In genomic region chr2:152223521-152224300, GRCm38 (mm10) we compare ENCODE assay signal across 15 mouse cellular contexts. TPM values are rescaled to one million over a fixed set of nuclear protein-coding genes. Genes with fewer than 3 reads are reported as not detected.
DNase-seq lines count a peak whose midpoint lies in the region; TF ChIP-seq lines count a peak whose summit lies in the region.
"Had no signal": no experiment of that assay in that cellular context is flagged by ENCODE, and none has a peak within 500 bp of the region (broad histone marks: within the 10 kb centered on the region; RNA-seq: fewer than 3 reads in every experiment).

No protein-coding gene starts in this region.

- TF ChIP-seq RAD21 in MEL (IDR thresholded peaks at IDR 0.05; ENCODE audit: low read depth, low read length) = no peak

- no peak for TF ChIP-seq POLR2A in MEL (IDR thresholded peaks at IDR 0.05; ENCODE audit: control insufficient read depth in 1 of 2, insufficient read depth in 1 of 2, low read depth in 1 of 2, low read length in 2 of 2, poor library complexity in 1 of 2)

- WGBS in heart, embryonic 10.5 days = 73% methylated on average over 8 of the region's 8 CpGs

- H3K79me2 ChIP-seq in MEL (ENCODE audit: control insufficient read depth, insufficient read depth, low read length, poor library complexity) = peaks cover 20% of the 10 kb centered on the region

- H3K9ac ChIP-seq in MEL (ENCODE audit: control insufficient read depth, low read depth, low read length, poor library complexity, severe bottlenecking) = no peak overlapping the region

- TF ChIP-seq EP300 in MEL (IDR thresholded peaks at IDR 0.05; ENCODE audit: low read depth in 1 of 2, low read length in 2 of 2) = no peak

- no peaks in the 10 kb centered on the region for H3K9me3 ChIP-seq in heart, embryonic 10.5 days
- H3K9me3 ChIP-seq in MEL (replicated peaks; ENCODE audit: insufficient read depth, low read length) = no peaks in the 10 kb centered on the region

- no peaks in the 10 kb centered on the region for H3K36me3 ChIP-seq in heart, embryonic 10.5 days
- peaks cover 0 to 14% of the 10 kb centered on the region in 2 experiments; a peak in 3 of 4 replicates for H3K36me3 ChIP-seq in MEL (ENCODE audit: control insufficient read depth in 1 of 2, insufficient read depth in 2 of 2, low read length in 2 of 2)

- no peak for TF ChIP-seq CTCF in MEL (IDR thresholded peaks at IDR 0.05 in 2 of 3, conservative IDR thresholded peaks at IDR 0.05 in 1 of 3; ENCODE audit: control insufficient read depth in 1 of 3, insufficient read depth in 1 of 3, low read depth in 2 of 3, low read length in 3 of 3, poor library complexity in 1 of 3, severe bottlenecking in 1 of 3)

- H3K27me3 ChIP-seq in heart, embryonic 10.5 days (ENCODE audit: insufficient read depth, poor library complexity, severe bottlenecking) = no peaks in the 10 kb centered on the region
- no peaks in the 10 kb centered on the region for H3K27me3 ChIP-seq in MEL (ENCODE audit: control insufficient read depth in 1 of 2, insufficient read depth in 2 of 2, low read length in 2 of 2)

- H3K27ac ChIP-seq in heart, embryonic 10.5 days = no peak overlapping the region
- H3K27ac ChIP-seq in MEL (ENCODE audit: control insufficient read depth, low read depth, low read length) = no peak overlapping the region

- H3K4me3 ChIP-seq in heart, embryonic 10.5 days = no peak overlapping the region
- H3K4me3 ChIP-seq in MEL (ENCODE audit: control insufficient read depth in 1 of 2, insufficient read depth in 1 of 2, low read depth in 2 of 2, low read length in 2 of 2) = no peak overlapping the region

- DNase-seq in heart, adult 11 months = peak; percentile 74
- DNase-seq in heart, embryonic 10.5 days (ENCODE audit: low spot score) = no peak
- peak; percentile 76 for DNase-seq in A20 (ENCODE audit: low read depth, low spot score)
- peak; percentile 54 for DNase-seq in MEL (ENCODE audit: low read depth, low spot score)
- peak; percentile 33 for DNase-seq in c-Kit-positive CD71-positive TER-119-negative erythroid progenitor cells, embryonic 14.5 days (ENCODE audit: low read depth)
- no peak for DNase-seq in urinary bladder, postnatal 25 days (ENCODE audit: low spot score)
- DNase-seq in layer of hippocampus, adult 18-20 months (ENCODE audit: low spot score in 2 of 2) = no peak
- no peak for DNase-seq in left cerebral cortex, postnatal 25 days (ENCODE audit: low spot score in 2 of 2)
- DNase-seq: cerebellum, adult 18-20 months; gastrocnemius, postnatal 10 days; heart, postnatal 14 days; kidney, adult 2 months; kidney, postnatal 36 days; lung, adult 2 months; right cerebral cortex, postnatal 25 days had no signal

- H3K4me1 ChIP-seq in heart, embryonic 10.5 days = peaks cover 19% of the 10 kb centered on the region
- peaks cover 2 to 17% of the 10 kb centered on the region in 2 experiments for H3K4me1 ChIP-seq in MEL (ENCODE audit: control insufficient read depth in 1 of 2, insufficient read depth in 2 of 2, low read length in 2 of 2)

- intact Hi-C loops in left cerebral cortex, postnatal 25 days (cut with DNase I) = no loop called here

TF ChIP-seq in MEL, 35 proteins besides CTCF, POLR2A, EP300 and RAD21:
- TF ChIP-seq POLR2AphosphoS5 (IDR thresholded peaks at IDR 0.05; ENCODE audit: borderline replicate concordance, low read depth, low read length) (no peak), MAFK (IDR thresholded peaks at IDR 0.05; ENCODE audit: borderline replicate concordance, low read depth, low read length) (peak; percentile 83), NRF1 (IDR thresholded peaks at IDR 0.05; ENCODE audit: insufficient read depth, low read depth, low read length, poor library complexity, severe bottlenecking) (no peak), JUND (IDR thresholded peaks at IDR 0.05; ENCODE audit: low read depth, low read length) (no peak), KAT2A (conservative IDR thresholded peaks at IDR 0.05; ENCODE audit: low read depth, low read length) (no peak), E2F4 (IDR thresholded peaks at IDR 0.05; ENCODE audit: borderline replicate concordance, low read depth, low read length) (no peak), ZMIZ1 (IDR thresholded peaks at IDR 0.05; ENCODE audit: low read depth, low read length) (no peak), MAZ (IDR thresholded peaks at IDR 0.05; ENCODE audit: low read depth, low read length) (no peak), POLR2AphosphoS2 (IDR thresholded peaks at IDR 0.05; ENCODE audit: low read length) (no peak), MYB (IDR thresholded peaks at IDR 0.05; ENCODE audit: low read depth, low read length) (no peak), SIN3A (IDR thresholded peaks at IDR 0.05; ENCODE audit: low read length) (no peak), ETS1 (IDR thresholded peaks at IDR 0.05; ENCODE audit: low read depth, low read length) (no peak), BHLHE40 (IDR thresholded peaks at IDR 0.05; ENCODE audit: borderline replicate concordance, low read depth, low read length) (no peak), MXI1 (IDR thresholded peaks at IDR 0.05; ENCODE audit: low read depth, low read length) (no peak), USF1 (IDR thresholded peaks at IDR 0.05; ENCODE audit: low read depth, low read length) (no peak), NELFE (IDR thresholded peaks at IDR 0.05; ENCODE audit: low read depth, low read length) (no peak), GABPA (IDR thresholded peaks at IDR 0.05; ENCODE audit: low read depth, low read length) (peak; percentile 73)

RNA-seq across cellular contexts. Expression of gene Csnk2a1, which starts 2.9 kb away (rescaled TPM):
- polyA plus RNA-seq in heart, embryonic 10.5 days (2016; fragmentation: Nextera tagmentation; extraction: Ambion mirVana) = 64.0 and 67.0 TPM in 2 replicates
- 130 and 140 TPM in 2 replicates for total RNA-seq in MEL (2012; rRNA removed)
- polyA plus RNA-seq in MEL (2012; ENCODE audit: insufficient read depth in 1 of 2, insufficient read length in 2 of 2, low read depth in 1 of 2, low replicate concordance in 2 of 2, missing spikeins in 1 of 2) = 10 to 100 TPM in 1 of 2 experiments, not detected in 1; 88.5 TPM
- total RNA-seq in layer of hippocampus, adult 18-20 months (2021) = 10 to 100 TPM; 92.6 to 95.5 TPM
- total RNA-seq in left cerebral cortex, postnatal 25 days (2021) = 100 to 1,000 TPM; 100 to 107 TPM

Comparison
In these comparisons a context has a peak if more than half of its experiments do, and no peak if none do; other contexts are left out.
1. DNase-seq: peak in heart, adult 11 months (single experiment), A20 (single experiment), MEL (single experiment) and c-Kit-positive CD71-positive TER-119-negative erythroid progenitor cells, embryonic 14.5 days (single experiment); none in heart, embryonic 10.5 days (single experiment), urinary bladder, postnatal 25 days (single experiment), layer of hippocampus, adult 18-20 months (0 of 2) and left cerebral cortex, postnatal 25 days (0 of 2).